Mouse (Mus musculus): ENCODE results near the gene Zdhhc22.

The Zdhhc22 gene

GRCm38 (mm10) chr12:86964278-86965057, 25.8 kb downstream of the Zdhhc22 start:
- DNase-seq (ENCODE audit: extremely low read depth, insufficient read length, low spot score), result no peak

GRCm38 (mm10) chr12:86961589-86962344, 28.5 kb downstream of the Zdhhc22 start:
- no peak for DNase-seq (ENCODE audit: extremely low read depth, insufficient read length, low spot score)

DNA sequence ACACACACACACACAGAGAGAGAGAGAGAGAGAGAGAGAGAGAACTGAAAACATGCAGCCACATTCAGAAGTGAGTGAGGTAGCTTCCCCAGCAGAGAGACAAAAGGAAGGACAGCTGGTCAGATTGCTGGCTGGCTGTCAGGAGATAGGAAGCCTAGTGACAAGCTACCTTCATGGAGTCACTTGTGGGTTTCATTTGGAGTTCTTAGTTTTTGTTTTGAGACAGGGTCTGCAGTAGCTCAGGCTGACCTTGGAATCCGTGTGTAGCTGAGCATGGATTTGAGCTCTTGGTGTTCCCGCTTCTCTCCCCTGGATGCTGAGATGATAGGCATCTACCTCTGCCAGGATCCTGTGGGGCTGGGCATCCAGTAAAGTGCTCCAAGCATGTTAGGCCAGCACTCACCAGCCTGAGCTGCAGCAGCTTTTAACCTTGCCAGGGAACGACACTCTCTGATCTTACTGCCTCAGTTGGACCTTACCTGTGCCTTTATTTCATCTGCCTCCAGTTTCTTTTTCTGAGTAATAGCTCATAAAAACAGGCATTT, 29.4 kb downstream of the Zdhhc22 start:
- DNase-seq (ENCODE audit: extremely low read depth, insufficient read length, low spot score), result no peak

- no peak for DNase-seq (ENCODE audit: extremely low read depth, insufficient read length, low spot score)
These were observed 30.1 kb downstream of the Zdhhc22 start for GRCm38 (mm10) chr12:86960138-86960537.

GRCm38 (mm10) chr12:86959661-86960060, 30.6 kb downstream of the Zdhhc22 start:
- no peak for DNase-seq (ENCODE audit: extremely low read depth, insufficient read length, low spot score)

DNA sequence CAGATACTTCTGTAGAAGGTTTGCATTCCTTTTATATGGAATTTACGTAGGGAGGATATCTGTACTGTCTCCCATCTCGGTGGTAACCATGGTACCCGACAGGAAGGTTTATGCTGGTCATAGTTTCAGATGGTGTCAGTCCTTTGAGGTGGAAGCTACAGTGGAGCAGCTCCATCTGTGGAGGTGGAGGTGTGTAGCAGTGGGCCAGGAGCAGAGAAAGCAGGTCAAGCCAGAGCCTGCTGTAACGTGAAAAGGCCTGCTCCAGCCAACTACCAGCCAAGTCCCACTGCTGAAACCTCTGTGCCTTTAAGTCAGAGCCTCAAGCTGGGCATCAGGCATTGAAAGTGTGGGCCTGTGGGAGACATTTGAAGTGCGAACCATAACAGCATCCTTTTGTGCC, 31.7 kb downstream of the Zdhhc22 start:
- DNase-seq (ENCODE audit: extremely low read depth, insufficient read length, low spot score), result no peak

- no peak for DNase-seq (ENCODE audit: extremely low read depth, insufficient read length, low spot score)
These were observed 34.3 kb downstream of the Zdhhc22 start for GRCm38 (mm10) chr12:86955894-86956293.

GRCm38 (mm10) chr12:86952331-86952850, 37.8 kb downstream of the Zdhhc22 start:
- no peak for DNase-seq (ENCODE audit: extremely low read depth, insufficient read length, low spot score)

DNA sequence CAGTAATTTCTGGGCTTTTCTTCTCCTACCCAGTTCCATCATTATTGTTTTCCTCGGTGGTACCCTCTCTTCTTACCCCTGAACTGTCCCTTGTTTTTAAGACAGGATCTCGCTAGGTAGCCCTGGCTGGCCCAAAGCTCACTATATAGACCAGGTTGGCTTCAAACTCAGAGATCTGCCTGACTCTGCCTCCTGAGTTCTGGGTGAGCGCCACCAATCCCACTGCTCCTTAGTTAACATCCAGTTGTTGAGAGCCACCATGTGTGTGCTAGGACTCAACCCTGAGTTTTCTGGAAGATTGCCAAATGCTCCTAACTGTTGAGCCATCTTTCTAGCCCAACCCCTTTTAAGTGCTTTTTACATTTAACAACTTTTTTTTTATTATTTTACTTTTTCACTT, 39.3 kb downstream of the Zdhhc22 start:
- DNase-seq (ENCODE audit: extremely low read depth, insufficient read length, low spot score), result no peak

GRCm38 (mm10) chr12:86950161-86950960, 39.9 kb downstream of the Zdhhc22 start:
- DNase-seq (ENCODE audit: extremely low read depth, insufficient read length, low spot score), result no peak

DNA sequence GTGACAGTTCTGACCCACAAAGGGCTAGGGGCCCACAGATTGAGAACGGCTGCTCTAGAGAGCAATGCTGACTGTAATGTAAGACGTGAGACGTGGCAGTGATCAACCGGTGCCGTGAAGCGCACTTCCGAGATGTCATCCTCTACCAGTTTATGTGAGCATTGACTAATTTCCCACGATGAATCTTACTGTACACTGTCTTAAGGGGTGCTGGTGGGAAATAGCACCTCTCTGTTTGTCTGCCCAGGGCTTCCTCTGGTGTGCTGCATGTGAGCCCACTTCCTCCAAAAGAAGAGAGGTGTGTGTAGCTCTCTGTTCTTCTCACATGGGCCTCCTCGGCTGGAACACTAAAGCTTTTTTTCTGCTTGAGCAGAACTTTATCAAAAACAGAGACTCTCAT, 40.7 kb downstream of the Zdhhc22 start:
- no peak for DNase-seq (ENCODE audit: extremely low read depth, insufficient read length, low spot score)

DNA sequence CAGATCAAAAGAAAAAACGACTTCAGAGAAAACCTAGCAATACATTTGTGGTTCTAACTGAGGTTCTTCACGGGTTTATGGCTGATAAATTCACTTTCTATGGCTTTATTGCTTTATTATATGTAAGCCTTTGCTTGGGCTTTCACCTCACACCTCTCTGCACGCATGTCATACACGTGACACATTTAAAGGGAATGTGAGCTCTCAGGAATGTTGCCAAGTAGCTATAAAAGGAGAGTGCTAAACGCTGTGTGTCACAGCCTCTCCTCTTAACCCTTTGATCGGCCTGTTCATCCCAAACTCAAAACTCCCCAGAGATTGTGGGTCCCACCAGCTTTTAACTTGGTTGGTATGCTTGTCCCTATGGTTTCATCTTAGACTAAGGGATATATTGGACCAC, 41.6 kb downstream of the Zdhhc22 start:
- peak; percentile 49 for DNase-seq (ENCODE audit: extremely low read depth, insufficient read length, low spot score)

GRCm38 (mm10) chr12:86947681-86948401, 42.4 kb downstream of the Zdhhc22 start:
- DNase-seq (ENCODE audit: extremely low read depth, insufficient read length, low spot score), result peak; percentile 72

GRCm38 (mm10) chr12:86946862-86947574, 43.2 kb downstream of the Zdhhc22 start, which contains the start of gene Cipc:
Gene Cipc, plus strand, starts transcription at chr12:86947043.
- peak; percentile 97 for DNase-seq (ENCODE audit: extremely low read depth, insufficient read length, low spot score)

DNA sequence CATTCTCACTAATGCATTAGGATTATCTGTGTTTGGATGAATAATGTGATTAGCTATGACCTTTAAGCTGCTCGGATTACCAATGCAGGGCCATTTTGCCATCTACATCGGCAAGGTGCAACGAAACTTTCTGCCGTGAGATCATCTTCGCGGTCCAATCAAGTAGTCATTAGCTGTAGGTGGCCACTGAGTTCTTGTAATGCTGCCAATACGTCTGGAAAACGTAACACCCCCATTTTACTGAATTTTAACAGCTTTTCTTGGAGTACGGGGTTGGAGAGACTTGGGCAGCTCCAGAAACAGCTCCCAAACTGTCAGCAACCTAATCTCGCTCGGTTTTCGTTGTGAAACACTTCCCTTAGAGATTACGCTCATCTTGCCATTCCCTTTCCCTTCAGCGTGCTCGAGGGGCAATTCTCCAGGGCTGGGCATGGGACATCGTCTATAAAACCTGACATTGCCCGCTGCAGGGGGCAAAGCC, 43.9 kb downstream of the Zdhhc22 start:
- DNase-seq (ENCODE audit: extremely low read depth, insufficient read length, low spot score), result peak; percentile 20

GRCm38 (mm10) chr12:86945126-86945525, 45.1 kb downstream of the Zdhhc22 start:
- DNase-seq (ENCODE audit: extremely low read depth, insufficient read length, low spot score), result peak; percentile 24

DNA sequence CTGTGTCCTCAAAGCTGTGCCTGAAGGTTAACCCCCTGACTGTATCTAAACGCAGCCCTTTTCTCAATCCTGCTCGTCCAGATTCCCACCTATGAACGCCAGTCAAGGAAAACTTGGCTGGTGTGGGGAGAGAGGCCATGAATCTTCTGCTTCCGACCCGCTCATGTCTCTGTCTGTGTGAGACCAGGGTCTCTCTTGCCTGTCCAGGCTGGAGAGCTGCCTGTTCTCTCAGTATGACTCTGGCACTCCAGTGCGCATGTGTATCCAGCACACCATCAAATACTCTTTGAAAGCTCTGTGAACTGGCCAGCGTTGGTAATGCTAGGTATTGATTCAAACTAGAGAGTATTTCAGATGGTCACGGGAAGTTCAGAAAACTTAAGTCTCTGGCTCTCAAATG, 46.8 kb downstream of the Zdhhc22 start:
- no peak for DNase-seq (ENCODE audit: extremely low read depth, insufficient read length, low spot score)

DNA sequence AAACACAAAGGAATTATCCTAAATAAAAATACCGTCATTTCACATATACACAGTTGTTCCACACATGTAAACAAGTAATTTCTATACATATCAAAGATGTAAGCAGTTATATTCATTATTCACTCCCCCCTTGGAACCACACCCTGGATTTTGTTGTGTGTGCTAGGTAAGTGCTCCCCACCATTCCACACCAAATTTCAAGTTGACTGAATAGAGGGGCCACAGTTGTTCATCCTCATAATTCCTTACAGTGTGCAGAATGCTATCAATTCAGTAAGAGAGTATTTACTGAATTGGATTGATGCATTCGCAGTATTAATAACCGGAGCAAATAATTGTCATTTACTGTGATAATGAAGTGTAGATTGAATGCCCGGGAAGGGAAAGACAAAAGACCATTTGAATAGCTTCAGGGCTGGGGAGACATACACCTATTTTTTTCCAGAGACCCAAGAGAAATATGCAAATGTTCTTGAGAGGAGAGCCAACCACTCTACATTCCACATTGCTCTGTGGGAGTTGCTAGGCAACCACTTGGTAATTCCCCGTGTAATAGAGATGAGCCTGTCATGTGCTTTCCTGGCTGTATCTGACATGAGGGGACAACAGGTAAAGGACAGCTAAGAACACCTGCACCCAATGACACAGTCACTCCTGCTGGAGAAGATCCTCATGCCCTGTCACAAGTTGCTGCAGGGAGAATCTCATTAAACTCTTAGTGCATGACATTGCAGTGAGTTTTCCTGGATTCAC, 48.3 kb downstream of the Zdhhc22 start:
- DNase-seq (ENCODE audit: extremely low read depth, insufficient read length, low spot score), result peak; percentile 36

All from 3134 (cell line).